ENCODE assay signal across 8 mouse cellular contexts in the genomic region with DNA sequence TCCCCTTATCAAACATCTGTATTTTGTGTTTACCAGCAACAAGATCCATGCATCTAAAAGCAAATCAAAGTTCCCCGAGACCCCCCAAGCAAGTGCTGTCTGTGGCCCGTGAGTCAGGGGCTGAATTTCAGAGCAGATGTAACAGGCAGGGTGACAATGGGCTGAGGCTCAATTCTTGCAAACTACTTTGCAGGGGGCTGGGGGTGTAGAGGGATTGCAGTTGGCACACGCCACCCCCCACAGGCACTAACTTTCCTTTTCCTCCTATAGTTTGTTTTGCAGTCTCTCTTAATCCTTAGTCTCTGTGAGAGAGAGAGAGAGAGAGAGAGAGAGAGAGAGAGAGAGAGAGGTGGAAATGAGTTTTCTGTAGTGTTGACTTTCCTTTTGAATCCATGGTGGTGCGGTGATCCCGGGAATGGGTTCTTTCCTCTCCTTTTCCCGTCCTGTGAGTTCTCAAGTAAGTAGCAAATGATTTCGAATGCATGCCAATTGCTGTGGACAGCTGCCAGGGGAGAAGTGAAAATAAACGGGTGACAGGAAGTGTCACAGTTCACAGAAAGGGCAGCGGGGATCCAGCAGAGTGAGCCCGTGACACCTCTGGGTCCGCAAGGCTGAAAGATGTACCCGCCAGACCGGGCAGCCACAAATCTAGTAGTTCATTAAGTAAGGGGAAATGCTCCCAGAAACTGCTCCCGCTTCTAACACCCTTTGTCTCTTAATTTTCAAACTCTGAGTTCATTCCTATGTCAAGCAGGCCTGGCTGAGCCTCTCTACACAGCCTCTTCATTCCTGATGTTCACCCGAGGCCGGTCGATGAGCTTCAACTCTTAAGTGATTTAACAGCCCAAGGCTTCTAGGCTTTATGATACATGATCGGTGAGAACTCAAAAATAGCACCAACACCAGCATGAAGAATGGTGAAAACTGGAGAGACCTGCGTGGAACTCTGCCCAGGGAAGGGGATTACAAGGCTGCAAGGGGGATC.
DNase-seq lines count a peak whose midpoint lies in the region; ATAC-seq lines count a peak whose summit lies in the region.

No protein-coding gene starts in this region.

- H3K9ac ChIP-seq in forebrain, embryonic 16.5 days (replicated peaks; ENCODE audit: low read depth, low read length), result no peak overlapping the region
- H3K9ac ChIP-seq in forebrain, embryonic 15.5 days (replicated peaks), result no peak overlapping the region
- no peak overlapping the region for H3K9ac ChIP-seq in embryonic facial prominence, embryonic 11.5 days (replicated peaks; ENCODE audit: low read length)
- no peak overlapping the region for H3K9ac ChIP-seq in limb, embryonic 12.5 days (replicated peaks)
- no peak overlapping the region for H3K9ac ChIP-seq in midbrain, embryonic 15.5 days

- H3K4me1 ChIP-seq in forebrain, embryonic 16.5 days (replicated peaks; ENCODE audit: control insufficient read depth, insufficient read depth, low read length), result no peaks in the 10 kb centered on the region; the same call in 1 of the 2 replicates
- H3K4me1 ChIP-seq in forebrain, embryonic 15.5 days, result peaks cover 7% of the 10 kb centered on the region; the same call in 1 of the 2 replicates
- H3K4me1 ChIP-seq in embryonic facial prominence, embryonic 11.5 days (ENCODE audit: control insufficient read depth, insufficient read depth, low read length), result no peaks in the 10 kb centered on the region
- H3K4me1 ChIP-seq in hindbrain, embryonic 10.5 days (replicated peaks), result peaks cover 15% of the 10 kb centered on the region
- peaks cover 8% of the 10 kb centered on the region for H3K4me1 ChIP-seq in limb, embryonic 12.5 days (replicated peaks)
- H3K4me1 ChIP-seq in midbrain, embryonic 15.5 days, result no peaks in the 10 kb centered on the region

- peak; percentile 39 for DNase-seq in embryonic facial prominence, embryonic 11.5 days (ENCODE audit: low spot score)
- peak; percentile 11 for DNase-seq in hindbrain, embryonic 10.5 days (ENCODE audit: low spot score)
- no peak for DNase-seq in left cerebral cortex, postnatal 36 days (ENCODE audit: low spot score in 2 of 2)

- no peak overlapping the region for H3K4me3 ChIP-seq in forebrain, embryonic 16.5 days (replicated peaks; ENCODE audit: low read length)
- no peak overlapping the region for H3K4me3 ChIP-seq in forebrain, embryonic 15.5 days
- no peak overlapping the region for H3K4me3 ChIP-seq in embryonic facial prominence, embryonic 11.5 days (ENCODE audit: low read depth, low read length)
- H3K4me3 ChIP-seq in hindbrain, embryonic 10.5 days, result no peak overlapping the region
- no peak overlapping the region for H3K4me3 ChIP-seq in limb, embryonic 12.5 days (replicated peaks)
- no peak overlapping the region for H3K4me3 ChIP-seq in midbrain, embryonic 15.5 days

- intact Hi-C loops in left cerebral cortex, postnatal 36 days (cut with DNase I), result no loop called here

- peak overlapping the region; percentile 10; the same call in 1 of the 2 replicates for H3K4me2 ChIP-seq in forebrain, embryonic 16.5 days (ENCODE audit: low read length)
- no peak overlapping the region for H3K4me2 ChIP-seq in forebrain, embryonic 15.5 days (replicated peaks)
- H3K4me2 ChIP-seq in embryonic facial prominence, embryonic 11.5 days (ENCODE audit: low read depth, low read length), result no peak overlapping the region
- H3K4me2 ChIP-seq in limb, embryonic 12.5 days, result peak overlapping the region; percentile 21
- H3K4me2 ChIP-seq in midbrain, embryonic 15.5 days, result peak overlapping the region; percentile 7

- H3K9me3 ChIP-seq in forebrain, embryonic 16.5 days (ENCODE audit: control insufficient read depth, low read length), result no peaks in the 10 kb centered on the region
- no peaks in the 10 kb centered on the region for H3K9me3 ChIP-seq in forebrain, embryonic 15.5 days
- no peaks in the 10 kb centered on the region for H3K9me3 ChIP-seq in embryonic facial prominence, embryonic 11.5 days (replicated peaks; ENCODE audit: control insufficient read depth, low read length)
- no peaks in the 10 kb centered on the region for H3K9me3 ChIP-seq in hindbrain, embryonic 10.5 days
- H3K9me3 ChIP-seq in limb, embryonic 12.5 days, result no peaks in the 10 kb centered on the region
- H3K9me3 ChIP-seq in midbrain, embryonic 15.5 days, result no peaks in the 10 kb centered on the region

- no peaks in the 10 kb centered on the region for H3K27me3 ChIP-seq in forebrain, embryonic 16.5 days (replicated peaks; ENCODE audit: control insufficient read depth, insufficient read depth, low read length)
- H3K27me3 ChIP-seq in forebrain, embryonic 15.5 days, result no peaks in the 10 kb centered on the region
- H3K27me3 ChIP-seq in embryonic facial prominence, embryonic 11.5 days (ENCODE audit: control insufficient read depth, insufficient read depth, low read length), result no peaks in the 10 kb centered on the region; the same call in 1 of the 2 replicates
- peaks cover 11% of the 10 kb centered on the region for H3K27me3 ChIP-seq in hindbrain, embryonic 10.5 days (ENCODE audit: insufficient read depth, poor library complexity, severe bottlenecking)
- H3K27me3 ChIP-seq in limb, embryonic 12.5 days, result peaks cover 6% of the 10 kb centered on the region; the same call in 1 of the 2 replicates
- H3K27me3 ChIP-seq in midbrain, embryonic 15.5 days (replicated peaks), result 0 out of 2 replicates have a peak, but pooled peaks cover 3% of the 10 kb centered on the region

- WGBS in forebrain, embryonic 16.5 days, result 25% methylated on average over 19 of the region's 19 CpGs
- 25% methylated on average over 19 of the region's 19 CpGs for WGBS in forebrain, embryonic 15.5 days
- 16% methylated on average over 19 of the region's 19 CpGs for WGBS in embryonic facial prominence, embryonic 11.5 days
- WGBS in hindbrain, embryonic 10.5 days, result 20% methylated on average over 19 of the region's 19 CpGs
- 15% methylated on average over 19 of the region's 19 CpGs for WGBS in limb, embryonic 12.5 days
- 23% methylated on average over 19 of the region's 19 CpGs for WGBS in midbrain, embryonic 15.5 days

- ATAC-seq in forebrain, embryonic 16.5 days, result no peak
- ATAC-seq in forebrain, embryonic 15.5 days (replicated peaks), result no peak
- ATAC-seq in embryonic facial prominence, embryonic 11.5 days (replicated peaks; ENCODE audit: insufficient number of reproducible peaks, low FRiP score, low TSS enrichment, low read depth), result no peak
- ATAC-seq in limb, embryonic 12.5 days (ENCODE audit: insufficient number of reproducible peaks, insufficient read depth, low FRiP score, low TSS enrichment, low read depth), result no peak
- no peak for ATAC-seq in midbrain, embryonic 15.5 days (replicated peaks)
- ATAC-seq in frontal cortex, adult (ENCODE audit: low TSS enrichment), result no peak

- no peak overlapping the region for H3K27ac ChIP-seq in forebrain, embryonic 16.5 days (ENCODE audit: low read length)
- H3K27ac ChIP-seq in forebrain, embryonic 15.5 days (replicated peaks), result no peak overlapping the region
- H3K27ac ChIP-seq in embryonic facial prominence, embryonic 11.5 days (replicated peaks; ENCODE audit: low read depth, low read length), result no peak overlapping the region
- H3K27ac ChIP-seq in hindbrain, embryonic 10.5 days, result no peak overlapping the region
- H3K27ac ChIP-seq in limb, embryonic 12.5 days, result 0 out of 2 replicates have a peak overlapping the region, but pooled peaks have one; percentile 0
- H3K27ac ChIP-seq in midbrain, embryonic 15.5 days, result no peak overlapping the region

- H3K36me3 ChIP-seq in forebrain, embryonic 16.5 days (ENCODE audit: control insufficient read depth, insufficient read depth), result no peaks in the 10 kb centered on the region
- H3K36me3 ChIP-seq in forebrain, embryonic 15.5 days, result no peaks in the 10 kb centered on the region
- H3K36me3 ChIP-seq in embryonic facial prominence, embryonic 11.5 days (replicated peaks; ENCODE audit: control insufficient read depth, insufficient read depth, low read depth, low read length), result no peaks in the 10 kb centered on the region
- H3K36me3 ChIP-seq in hindbrain, embryonic 10.5 days, result no peaks in the 10 kb centered on the region
- H3K36me3 ChIP-seq in limb, embryonic 12.5 days, result no peaks in the 10 kb centered on the region
- H3K36me3 ChIP-seq in midbrain, embryonic 15.5 days (replicated peaks), result no peaks in the 10 kb centered on the region

Comparison
In these comparisons a context has a peak if more than half of its experiments do, and no peak if none do; other contexts are left out.
1. H3K4me2 ChIP-seq: peak in forebrain, embryonic 16.5 days (single experiment), limb, embryonic 12.5 days (single experiment) and midbrain, embryonic 15.5 days (single experiment); none in forebrain, embryonic 15.5 days (single experiment) and embryonic facial prominence, embryonic 11.5 days (single experiment).
2. DNase-seq: peak in embryonic facial prominence, embryonic 11.5 days (single experiment) and hindbrain, embryonic 10.5 days (single experiment); none in left cerebral cortex, postnatal 36 days (0 of 2).